Mouse (Mus musculus) urinary bladder, postnatal 36 days (tissue): ENCODE results near the gene 1700029I15Rik.

Source experiments
- DNase-seq, 2 experiments: peaks; one replicate each; pipeline ENCODE4 v3.0.0; 2022; ENCODE audit warnings: low spot score in 2 of 2, mixed read lengths in 1 of 2

1700029I15Rik gene

GRCm38 (mm10) chr2:92373437-92373813 is 8.9 kb upstream of the 1700029I15Rik start:
- DNase-seq, result no peak

- DNase-seq, result peak in 1 of 2 experiments; percentile 31
These were observed 7.8 kb upstream of the 1700029I15Rik start, which contains the start of the genes Pex16 and Large2 for GRCm38 (mm10) chr2:92374514-92374913. Gene Pex16 (plus strand): TSS chr2:92374676. Gene Large2 (minus strand): TSS chr2:92374869.

GRCm38 (mm10) chr2:92375099-92375623 is 7.2 kb upstream of the 1700029I15Rik start:
- peak; percentile 90 to 97 for DNase-seq

DNA sequence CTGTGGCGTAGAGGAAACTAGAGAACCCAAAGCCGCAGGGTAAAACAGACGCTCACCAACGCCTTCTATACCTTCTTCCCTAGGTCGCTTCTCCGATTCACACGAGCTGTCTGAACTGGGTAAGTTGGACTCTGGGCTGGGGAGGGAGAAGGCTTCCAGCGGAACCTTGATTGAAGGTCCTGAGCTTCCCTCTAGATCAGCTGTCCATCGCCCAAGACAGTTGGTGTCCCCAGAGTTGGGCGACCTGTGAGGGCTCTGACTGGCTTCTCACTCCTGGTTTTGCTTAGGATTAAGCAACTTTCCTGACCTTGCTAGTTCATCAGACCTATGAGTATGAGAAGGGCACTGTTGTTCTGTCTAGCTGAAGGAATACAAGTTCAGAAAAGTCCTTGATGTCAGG is 6.5 kb upstream of the 1700029I15Rik start:
- DNase-seq, result no peak

DNA sequence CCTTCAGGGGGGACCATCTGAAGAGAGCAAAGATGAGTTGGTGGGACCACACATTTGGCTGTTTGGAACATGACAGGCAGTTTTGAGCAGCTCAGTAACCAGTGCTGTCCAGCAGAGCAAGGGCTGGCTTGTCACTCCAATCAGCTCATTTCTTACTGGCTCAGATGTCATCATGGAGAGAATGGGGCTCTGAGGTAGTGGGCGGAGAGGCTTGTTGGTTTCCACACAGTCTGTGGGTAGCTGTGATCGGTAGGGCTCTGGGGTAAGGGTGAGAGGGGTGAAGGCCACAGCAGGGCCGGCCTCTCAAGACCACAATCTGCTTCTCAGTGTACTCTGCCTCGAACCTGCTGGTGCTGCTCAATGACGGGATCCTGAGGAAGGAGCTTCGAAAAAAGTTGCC is 6.0 kb upstream of the 1700029I15Rik start:
- no peak for DNase-seq

DNA sequence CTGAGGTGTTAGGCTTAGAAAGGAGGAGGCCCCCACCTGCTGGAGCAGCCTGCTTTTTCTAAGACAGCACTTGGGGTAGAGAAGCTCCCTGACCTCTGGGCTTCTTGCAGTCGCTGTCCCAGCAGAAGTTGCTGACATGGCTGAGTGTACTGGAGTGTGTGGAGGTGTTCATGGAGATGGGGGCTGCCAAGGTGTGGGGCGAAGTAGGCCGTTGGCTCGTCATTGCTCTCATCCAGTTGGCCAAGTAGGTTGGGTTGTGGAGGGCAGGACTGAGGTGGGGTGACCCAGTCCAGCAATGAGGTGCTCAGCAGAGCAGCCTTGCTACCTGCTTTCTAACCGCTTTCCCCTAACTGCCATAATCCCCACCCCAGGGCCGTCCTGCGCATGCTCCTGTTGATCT is 5.0 kb upstream of the 1700029I15Rik start:
- DNase-seq, result no peak

GRCm38 (mm10) chr2:92379783-92380494 is 2.4 kb upstream of the 1700029I15Rik start:
- no peak for DNase-seq

- no peak for DNase-seq
These were observed 1.8 kb upstream of the 1700029I15Rik start for GRCm38 (mm10) chr2:92380495-92381050.

GRCm38 (mm10) chr2:92381161-92381560 is 1.2 kb upstream of the 1700029I15Rik start:
- DNase-seq, result no peak

- DNase-seq, result no peak
These were observed 421 bp downstream of the 1700029I15Rik start for GRCm38 (mm10) chr2:92382759-92383158.

DNA sequence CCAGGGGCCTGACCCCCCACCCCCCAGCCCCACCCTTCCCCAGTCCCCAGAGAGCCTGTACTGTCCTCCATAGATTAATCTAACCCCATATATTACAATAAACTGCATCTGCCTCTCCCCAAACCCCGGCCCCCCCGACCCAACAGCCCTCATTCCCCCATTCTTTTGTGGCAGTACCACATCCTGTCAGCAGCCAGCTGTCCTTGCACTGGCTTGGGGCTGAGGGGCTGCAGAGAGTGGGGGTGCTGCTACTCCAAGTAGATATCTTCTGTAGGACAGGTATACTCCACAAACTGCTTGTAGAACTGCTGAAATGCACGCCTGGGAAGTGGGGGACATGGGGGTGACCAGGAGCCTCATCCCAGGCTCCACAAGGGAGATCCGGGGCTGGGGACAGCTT is 1.8 kb downstream of the 1700029I15Rik start:
- no peak for DNase-seq

- no peak for DNase-seq
These were observed 3.0 kb downstream of the 1700029I15Rik start for GRCm38 (mm10) chr2:92385113-92386051.

- DNase-seq, result no peak
These were observed 4.7 kb downstream of the 1700029I15Rik start for GRCm38 (mm10) chr2:92386821-92387570.

- DNase-seq, result no peak
These were observed 5.3 kb downstream of the 1700029I15Rik start for GRCm38 (mm10) chr2:92387646-92388045.

- no peak for DNase-seq
These were observed 5.8 kb downstream of the 1700029I15Rik start for GRCm38 (mm10) chr2:92388081-92388517.

DNA sequence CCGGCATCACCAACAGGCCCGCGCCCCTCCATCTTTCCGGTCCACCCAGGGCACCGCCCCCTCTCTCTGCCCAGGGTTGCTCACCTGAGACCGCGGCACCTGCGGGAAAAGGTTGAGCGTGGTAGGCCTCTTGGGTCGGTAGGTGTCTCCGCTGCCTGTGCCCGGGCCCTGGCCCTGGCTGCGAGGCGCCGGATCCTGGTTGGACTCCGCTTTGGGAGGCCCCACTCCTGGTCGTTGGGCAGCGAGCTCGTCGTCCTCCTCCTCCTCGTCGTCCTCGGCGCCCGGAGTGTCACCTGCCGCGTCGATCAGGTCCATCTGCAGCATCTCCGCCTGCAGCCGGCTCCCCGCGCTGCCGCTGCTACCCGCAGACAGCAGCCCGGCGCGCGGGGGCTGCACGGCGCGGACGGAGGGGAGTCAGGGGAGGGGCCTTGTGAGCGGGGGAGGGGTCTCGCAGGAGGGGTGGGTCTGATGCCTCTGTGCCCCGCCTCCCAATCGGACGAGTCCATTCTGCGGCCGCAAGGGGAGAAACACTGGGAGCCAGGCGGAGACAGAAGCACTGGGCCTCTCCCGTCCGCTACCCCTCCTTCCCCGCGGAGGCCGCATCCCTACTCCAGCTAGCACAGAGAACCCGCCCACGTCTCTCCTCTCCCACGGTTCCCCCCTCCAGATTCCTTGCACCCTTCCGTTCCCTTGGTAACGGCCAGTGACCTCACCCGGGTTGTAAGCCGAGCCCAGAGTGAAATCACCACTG is 6.7 kb downstream of the 1700029I15Rik start:
- peak; percentile 73 to 80 for DNase-seq

DNA sequence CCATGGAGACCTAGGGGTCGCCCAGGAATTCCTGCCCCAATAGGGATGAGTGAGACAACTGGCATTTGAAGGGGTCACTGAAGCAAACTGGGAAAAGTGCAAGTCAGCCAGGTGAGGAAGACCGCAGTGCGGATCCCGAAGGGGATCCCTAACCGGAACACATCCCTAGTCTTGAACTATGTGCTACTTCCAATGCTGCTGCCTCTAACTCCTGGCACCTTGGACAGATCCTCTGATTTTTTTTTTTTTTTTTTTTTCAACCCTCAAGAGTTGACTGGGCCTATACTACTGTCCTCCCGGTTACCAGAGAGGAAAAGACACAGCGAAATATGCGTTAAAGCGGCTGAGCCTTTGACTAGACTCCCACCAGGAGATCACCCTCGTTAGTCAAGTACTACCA is 7.3 kb downstream of the 1700029I15Rik start:
- DNase-seq, result no peak

DNA sequence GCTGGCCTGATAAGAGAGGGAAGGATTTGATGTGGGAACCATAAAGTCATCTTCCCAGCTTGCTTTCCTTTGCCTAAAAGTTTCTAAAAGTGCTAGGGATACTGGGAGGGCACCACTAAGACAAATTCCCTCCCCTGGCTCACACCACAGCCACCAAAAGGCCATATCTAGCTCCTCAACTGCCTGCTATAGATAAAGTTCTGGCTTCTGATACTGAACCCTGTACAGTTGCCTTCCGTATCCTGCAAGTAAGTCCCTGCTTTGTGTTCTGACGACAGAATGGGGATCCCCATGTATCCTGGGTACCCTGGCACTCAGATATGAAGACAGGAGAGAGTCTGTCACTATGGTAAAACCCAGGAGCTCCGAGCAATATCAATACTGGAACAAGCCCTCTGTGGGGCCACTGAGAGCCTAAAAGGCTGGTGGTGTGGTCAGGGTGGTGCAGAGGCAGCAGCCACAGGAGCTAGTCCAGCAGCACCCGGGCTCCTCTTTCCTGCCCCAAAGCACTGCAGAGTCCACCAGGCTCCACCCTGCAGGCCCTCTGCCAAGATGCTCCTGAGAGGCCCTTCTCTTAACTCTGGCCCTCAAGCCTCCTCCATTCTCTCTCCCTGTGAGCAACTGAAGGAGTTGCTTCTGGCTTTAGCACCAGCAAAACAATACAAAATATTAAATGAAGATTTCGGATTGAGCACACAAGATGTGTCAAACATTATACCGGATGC is 8.0 kb downstream of the 1700029I15Rik start:
- DNase-seq, result peak in 1 of 2 experiments; percentile 35

DNA sequence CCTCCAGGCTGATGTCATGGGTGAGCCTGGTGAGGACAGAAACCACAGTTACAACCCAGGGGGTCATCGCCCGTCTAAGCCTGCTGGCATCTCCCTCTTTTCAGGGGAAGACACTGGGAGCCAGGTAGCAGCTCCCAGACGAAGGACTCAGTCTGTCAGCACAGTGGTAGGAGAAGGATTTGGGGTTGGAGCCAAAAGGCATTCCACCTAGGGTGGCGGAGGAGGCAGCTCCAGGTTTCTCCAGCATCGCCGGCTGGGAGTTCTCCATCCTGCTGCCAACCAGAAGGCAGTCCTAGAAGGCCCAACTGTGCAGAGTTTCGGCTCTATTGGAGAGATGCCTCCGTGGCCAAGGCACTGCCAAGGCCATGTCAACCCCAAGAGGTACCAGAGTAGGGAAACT is 8.8 kb downstream of the 1700029I15Rik start:
- no peak for DNase-seq
